Mouse (Mus musculus): Measurements from ENCODE around the gene Clybl. TPM values are rescaled to one million over a fixed set of nuclear protein-coding genes. Genes with fewer than 3 reads are reported as not detected.

Gene Clybl
- polyA plus RNA-seq, 1 experiment from 2014 or later: 27.9 TPM

DNA sequence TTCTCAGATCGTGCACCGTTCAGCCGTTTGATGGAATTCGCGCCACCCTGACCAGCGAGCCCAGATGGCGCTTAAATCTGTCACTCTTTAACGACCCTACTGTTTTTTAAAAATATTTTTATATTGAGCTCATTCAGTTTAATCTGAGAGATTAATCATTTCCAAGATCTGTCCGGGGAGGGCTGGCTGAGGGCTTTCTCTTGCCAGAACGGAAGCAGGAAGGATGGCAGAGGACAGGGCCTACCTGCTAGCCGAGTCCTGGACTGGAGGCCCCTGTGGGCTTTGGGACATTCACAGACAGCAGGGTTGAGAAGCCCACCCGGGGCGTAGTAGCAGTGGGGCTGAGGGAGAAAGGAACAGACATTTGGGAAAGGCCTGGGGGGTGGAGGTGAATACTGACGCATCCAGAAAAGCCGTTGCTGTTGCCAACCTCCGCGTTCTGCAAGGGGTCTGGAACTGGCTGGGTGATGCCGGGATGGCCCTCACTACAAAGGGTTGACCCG is 51.8 kb downstream of the Clybl start:
- no peak overlapping the region for H3K4me3 ChIP-seq (ENCODE audit: low read depth, low read length)
- H3K27me3 ChIP-seq (ENCODE audit: control insufficient read depth, insufficient read depth, low read length): no peaks in the 10 kb centered on the region
- DNase-seq (ENCODE audit: low spot score): no peak
- no peak overlapping the region for H3K27ac ChIP-seq (replicated peaks; ENCODE audit: low read depth, low read length)
- no peaks in the 10 kb centered on the region for H3K9me3 ChIP-seq (ENCODE audit: control insufficient read depth, low read length)
- H3K4me1 ChIP-seq (ENCODE audit: control insufficient read depth, insufficient read depth, low read length): peaks cover 8% of the 10 kb centered on the region; the same call in 1 of the 2 replicates
- no peaks in the 10 kb centered on the region for H3K36me3 ChIP-seq (ENCODE audit: control insufficient read depth, insufficient read depth, low read length)
- WGBS: 83% methylated on average over 19 of the region's 19 CpGs
- no peak overlapping the region for H3K4me2 ChIP-seq (ENCODE audit: low read depth, severe bottlenecking)
- no peak for ATAC-seq (ENCODE audit: insufficient number of reproducible peaks, low FRiP score, low TSS enrichment, low read depth)
- H3K9ac ChIP-seq (ENCODE audit: low read length): no peak overlapping the region

DNA sequence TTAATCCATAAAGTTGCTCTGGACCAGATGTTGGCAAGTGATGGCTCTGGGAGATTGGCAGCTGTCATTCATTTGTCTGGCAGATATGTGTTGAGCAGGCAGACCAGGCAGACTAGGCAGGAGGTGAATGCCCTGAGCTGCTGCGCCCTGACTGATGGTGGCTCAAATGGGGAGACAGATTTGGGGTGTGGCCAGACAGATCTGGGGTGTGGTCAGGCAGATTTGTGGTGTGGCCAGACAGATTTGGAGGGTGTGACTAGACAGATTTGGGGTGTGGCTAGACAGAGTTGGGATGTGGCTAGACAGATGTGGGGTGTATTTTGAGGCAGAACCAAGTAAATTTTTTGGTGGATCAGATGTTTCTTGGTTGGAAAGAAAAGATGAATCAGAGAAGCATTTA is 62.4 kb downstream of the Clybl start:
- Histone ChIP-seq H3K36me3 (ENCODE audit: control insufficient read depth, insufficient read depth, low read length) (no peaks in the 10 kb centered on the region), H3K27ac (replicated peaks; ENCODE audit: low read depth, low read length) (no peak overlapping the region), H3K9ac (ENCODE audit: low read length) (no peak overlapping the region), H3K4me1 (ENCODE audit: control insufficient read depth, insufficient read depth, low read length) (0 out of 2 replicates have a peak, but pooled peaks cover 4% of the 10 kb centered on the region), H3K27me3 (ENCODE audit: control insufficient read depth, insufficient read depth, low read length) (no peaks in the 10 kb centered on the region), H3K4me3 (ENCODE audit: low read depth, low read length) (no peak overlapping the region), H3K4me2 (ENCODE audit: low read depth, severe bottlenecking) (no peak overlapping the region), H3K9me3 (ENCODE audit: control insufficient read depth, low read length) (no peaks in the 10 kb centered on the region)
- ATAC-seq (ENCODE audit: insufficient number of reproducible peaks, low FRiP score, low TSS enrichment, low read depth) (no peak), DNase-seq (ENCODE audit: low spot score) (no peak)
- 85% methylated on average over 1 of the region's 1 CpGs for WGBS

DNA sequence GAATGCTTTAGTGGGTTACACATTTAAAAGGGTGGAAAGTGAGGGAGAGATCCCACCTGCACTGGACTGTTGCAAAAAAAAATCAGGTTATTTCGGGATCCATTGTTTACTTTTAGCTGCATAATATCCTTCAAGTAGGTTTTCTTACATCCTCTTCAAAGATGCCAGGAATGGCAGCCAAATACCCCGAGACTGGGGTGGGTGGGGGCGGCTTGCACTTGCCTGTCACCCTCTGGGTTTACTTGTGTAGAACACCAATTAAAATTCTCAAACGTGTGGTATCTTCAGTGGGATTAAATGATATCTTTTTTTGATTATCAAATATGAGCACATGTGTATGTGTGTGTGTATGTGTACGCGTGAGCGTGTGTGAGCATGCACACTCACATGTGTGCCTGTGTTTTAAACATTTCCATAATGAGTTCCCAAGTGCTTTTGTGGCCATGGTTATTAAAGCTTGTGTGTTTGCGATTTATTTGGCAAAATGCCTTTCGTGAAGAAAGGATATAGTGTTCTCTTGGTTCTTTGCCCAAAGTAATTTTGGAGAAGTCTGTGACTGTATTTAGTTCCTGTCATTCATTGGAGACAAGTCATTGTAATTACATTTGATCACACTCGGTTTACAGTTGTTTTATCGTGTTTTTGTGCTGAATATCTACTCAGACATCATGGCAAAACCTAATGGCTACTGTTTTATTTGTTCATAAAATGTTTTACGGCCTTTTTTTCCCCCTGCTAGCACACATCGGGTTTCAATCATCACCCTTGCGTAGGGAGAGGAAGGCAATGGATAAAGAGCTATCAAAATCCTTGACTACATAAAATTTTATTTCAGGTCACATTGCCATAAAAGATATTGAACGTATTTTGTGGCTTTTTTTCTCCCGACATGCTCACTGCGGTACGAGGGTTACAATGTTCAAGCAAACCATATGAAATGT is 65.7 kb downstream of the Clybl start:
- H3K4me3 ChIP-seq (ENCODE audit: low read depth, low read length): no peak overlapping the region
- no peak overlapping the region for H3K4me2 ChIP-seq (ENCODE audit: low read depth, severe bottlenecking)
- H3K27ac ChIP-seq (replicated peaks; ENCODE audit: low read depth, low read length): no peak overlapping the region
- 0 out of 2 replicates have a peak, but pooled peaks cover 4% of the 10 kb centered on the region for H3K4me1 ChIP-seq (ENCODE audit: control insufficient read depth, insufficient read depth, low read length)
- WGBS: 43% methylated on average over 18 of the region's 18 CpGs
- no peaks in the 10 kb centered on the region for H3K27me3 ChIP-seq (ENCODE audit: control insufficient read depth, insufficient read depth, low read length)
- DNase-seq (ENCODE audit: low spot score) (no peak), ATAC-seq (ENCODE audit: insufficient number of reproducible peaks, low FRiP score, low TSS enrichment, low read depth) (peak; percentile 53; the same call in 1 of the 2 replicates)
- no peaks in the 10 kb centered on the region for H3K9me3 ChIP-seq (ENCODE audit: control insufficient read depth, low read length)
- no peaks in the 10 kb centered on the region for H3K36me3 ChIP-seq (ENCODE audit: control insufficient read depth, insufficient read depth, low read length)
- H3K9ac ChIP-seq (ENCODE audit: low read length): no peak overlapping the region

DNA sequence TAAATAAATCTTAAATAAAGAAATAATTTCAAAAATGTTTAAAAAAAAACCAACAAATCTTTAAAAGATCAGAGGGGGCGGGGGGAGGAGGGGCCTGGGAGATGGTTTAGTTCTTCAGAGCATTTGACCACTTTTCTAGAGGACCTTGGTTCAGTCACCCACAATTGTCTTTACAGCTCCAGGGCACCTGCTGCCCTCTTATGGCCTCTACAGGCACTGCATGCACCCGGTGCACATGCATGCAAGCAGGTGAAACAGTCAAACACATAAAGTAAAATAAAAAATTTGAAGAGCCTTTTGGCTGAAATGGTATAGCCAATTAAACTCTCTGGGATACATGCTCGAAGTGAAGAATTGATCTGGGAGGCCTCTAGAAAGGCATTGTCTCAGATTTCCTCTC is 67.6 kb downstream of the Clybl start:
- DNase-seq (ENCODE audit: low spot score): no peak
- Histone ChIP-seq H3K27ac (replicated peaks; ENCODE audit: low read depth, low read length) (no peak overlapping the region), H3K4me1 (ENCODE audit: control insufficient read depth, insufficient read depth, low read length) (0 out of 2 replicates have a peak, but pooled peaks cover 4% of the 10 kb centered on the region), H3K36me3 (ENCODE audit: control insufficient read depth, insufficient read depth, low read length) (no peaks in the 10 kb centered on the region), H3K9ac (ENCODE audit: low read length) (no peak overlapping the region), H3K27me3 (ENCODE audit: control insufficient read depth, insufficient read depth, low read length) (no peaks in the 10 kb centered on the region), H3K4me2 (ENCODE audit: low read depth, severe bottlenecking) (no peak overlapping the region), H3K4me3 (ENCODE audit: low read depth, low read length) (no peak overlapping the region), H3K9me3 (ENCODE audit: control insufficient read depth, low read length) (no peaks in the 10 kb centered on the region)
- WGBS: 87% methylated on average over 3 of the region's 3 CpGs
- no peak for ATAC-seq (ENCODE audit: insufficient number of reproducible peaks, low FRiP score, low TSS enrichment, low read depth)

DNA sequence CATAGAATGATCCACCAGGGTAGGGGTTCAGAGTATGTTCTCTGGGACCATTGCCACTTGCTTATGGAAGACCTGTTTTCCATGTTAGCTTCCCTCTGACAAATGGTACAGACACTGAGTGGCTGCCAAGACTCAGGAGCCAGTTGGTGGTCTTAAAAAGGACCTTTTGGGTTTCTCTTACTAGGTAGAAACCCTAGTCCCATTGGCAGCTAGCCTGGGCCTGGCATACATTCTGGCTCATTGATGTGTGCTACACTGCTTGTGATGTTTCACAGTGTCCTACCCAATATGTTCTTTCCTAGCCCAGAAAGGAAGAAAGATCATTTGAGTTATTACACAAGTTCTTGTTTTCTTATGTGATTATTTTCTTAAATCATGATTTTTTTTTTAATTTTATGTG is 69.8 kb downstream of the Clybl start:
- no peaks in the 10 kb centered on the region for H3K9me3 ChIP-seq (ENCODE audit: control insufficient read depth, low read length)
- H3K9ac ChIP-seq (ENCODE audit: low read length): no peak overlapping the region
- no peak overlapping the region for H3K4me2 ChIP-seq (ENCODE audit: low read depth, severe bottlenecking)
- peaks cover 10% of the 10 kb centered on the region for H3K4me1 ChIP-seq (ENCODE audit: control insufficient read depth, insufficient read depth, low read length)
- DNase-seq (ENCODE audit: low spot score) (no peak), ATAC-seq (ENCODE audit: insufficient number of reproducible peaks, low FRiP score, low TSS enrichment, low read depth) (no peak)
- H3K27me3 ChIP-seq (ENCODE audit: control insufficient read depth, insufficient read depth, low read length): no peaks in the 10 kb centered on the region
- H3K27ac ChIP-seq (replicated peaks; ENCODE audit: low read depth, low read length): no peak overlapping the region
- H3K36me3 ChIP-seq (ENCODE audit: control insufficient read depth, insufficient read depth, low read length): no peaks in the 10 kb centered on the region
- H3K4me3 ChIP-seq (ENCODE audit: low read depth, low read length): no peak overlapping the region

DNA sequence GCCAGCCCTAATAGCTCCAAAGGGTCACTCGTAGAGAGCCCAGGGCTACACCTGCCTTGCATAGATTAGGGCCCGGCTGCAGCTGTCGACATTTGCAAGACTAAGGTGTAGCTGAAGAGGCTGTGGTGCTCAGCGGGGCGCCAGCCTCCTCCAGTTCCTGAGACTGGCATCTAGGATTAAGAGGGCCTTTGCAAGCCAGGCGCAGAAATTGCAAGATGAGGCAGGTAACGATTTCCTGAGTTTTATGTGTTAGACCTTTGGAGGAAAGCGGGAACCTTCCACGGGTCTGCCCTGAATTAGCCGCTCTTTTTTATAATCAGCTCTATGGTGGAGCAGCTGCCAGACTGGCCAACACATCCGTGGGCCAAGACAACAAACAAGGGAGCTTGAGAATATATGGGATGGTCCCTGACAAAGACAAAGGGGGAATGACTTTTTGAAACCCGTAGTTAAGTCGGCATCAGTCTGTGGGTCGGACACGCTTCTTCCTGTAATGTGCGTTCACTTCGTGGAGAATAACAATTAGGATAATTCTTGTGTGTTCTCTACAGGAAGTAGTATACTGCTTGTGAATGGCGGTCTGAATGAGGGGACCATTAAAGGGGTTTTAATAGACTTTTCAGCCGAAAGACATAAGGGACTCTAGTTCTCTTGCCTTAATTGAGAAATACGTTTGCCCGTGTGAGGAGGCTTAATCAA is 74.2 kb downstream of the Clybl start:
- DNase-seq (ENCODE audit: low spot score): peak; percentile 81
- peak overlapping the region; percentile 34; the same call in 1 of the 2 replicates for H3K4me2 ChIP-seq (ENCODE audit: low read depth, severe bottlenecking)
- WGBS: 1% methylated on average over 21 of the region's 21 CpGs
- H3K4me1 ChIP-seq (ENCODE audit: control insufficient read depth, insufficient read depth, low read length): peaks cover 11% of the 10 kb centered on the region
- ATAC-seq (ENCODE audit: insufficient number of reproducible peaks, low FRiP score, low TSS enrichment, low read depth): peak; percentile 74
- H3K27me3 ChIP-seq (ENCODE audit: control insufficient read depth, insufficient read depth, low read length): no peaks in the 10 kb centered on the region
- H3K4me3 ChIP-seq (ENCODE audit: low read depth, low read length): no peak overlapping the region
- H3K9ac ChIP-seq (ENCODE audit: low read length): no peak overlapping the region
- no peaks in the 10 kb centered on the region for H3K36me3 ChIP-seq (ENCODE audit: control insufficient read depth, insufficient read depth, low read length)
- H3K27ac ChIP-seq (replicated peaks; ENCODE audit: low read depth, low read length): peak overlapping the region; percentile 60
- no peaks in the 10 kb centered on the region for H3K9me3 ChIP-seq (ENCODE audit: control insufficient read depth, low read length)

DNA sequence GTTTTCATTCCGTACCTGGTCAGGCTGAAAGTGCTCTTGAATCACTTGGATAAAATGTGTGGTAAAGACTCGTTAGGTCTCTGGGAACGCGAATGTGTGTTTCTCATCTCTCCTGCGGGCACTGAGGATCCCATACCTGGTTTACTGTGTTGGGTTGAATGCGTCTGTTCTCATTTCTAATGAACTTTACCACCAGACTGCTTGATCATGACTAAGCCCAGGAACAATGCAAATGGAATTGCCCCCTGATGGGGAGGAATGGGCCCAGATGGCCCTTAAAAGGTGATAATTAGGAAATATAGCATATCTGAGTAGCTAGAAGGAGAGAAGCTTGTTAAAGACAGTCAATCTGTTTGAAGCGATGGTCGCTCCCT is 74.7 kb downstream of the Clybl start:
- peak overlapping the region; percentile 34; the same call in 1 of the 2 replicates for H3K4me2 ChIP-seq (ENCODE audit: low read depth, severe bottlenecking)
- ATAC-seq (ENCODE audit: insufficient number of reproducible peaks, low FRiP score, low TSS enrichment, low read depth): no peak

DNA sequence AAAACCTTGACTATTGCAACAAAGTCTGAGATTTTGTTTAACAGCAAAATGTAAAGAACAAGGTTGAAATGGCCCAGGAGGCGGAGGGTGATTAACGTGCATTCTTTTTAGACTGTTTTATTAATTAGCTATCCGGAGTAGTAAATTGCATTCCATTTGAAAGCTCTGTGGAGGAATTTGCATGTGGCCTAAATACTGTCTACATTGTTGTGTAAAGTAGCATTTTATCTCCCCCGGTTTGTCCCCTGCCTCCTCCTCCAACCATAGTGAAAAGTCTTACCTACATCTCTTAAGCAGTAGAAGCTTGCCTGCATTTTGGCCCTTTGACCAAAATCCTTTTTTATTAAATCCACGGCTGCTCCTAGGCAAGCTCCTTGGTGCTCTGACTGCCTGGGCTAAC is 76.8 kb downstream of the Clybl start:
- Histone ChIP-seq H3K4me2 (ENCODE audit: low read depth, severe bottlenecking) (no peak overlapping the region), H3K9ac (ENCODE audit: low read length) (no peak overlapping the region), H3K4me1 (ENCODE audit: control insufficient read depth, insufficient read depth, low read length) (peaks cover 19% of the 10 kb centered on the region), H3K4me3 (ENCODE audit: low read depth, low read length) (no peak overlapping the region), H3K36me3 (ENCODE audit: control insufficient read depth, insufficient read depth, low read length) (no peaks in the 10 kb centered on the region), H3K9me3 (ENCODE audit: control insufficient read depth, low read length) (no peaks in the 10 kb centered on the region), H3K27me3 (ENCODE audit: control insufficient read depth, insufficient read depth, low read length) (no peaks in the 10 kb centered on the region; the same call in 1 of the 2 replicates), H3K27ac (replicated peaks; ENCODE audit: low read depth, low read length) (no peak overlapping the region)
- DNase-seq (ENCODE audit: low spot score): no peak
- no peak for ATAC-seq (ENCODE audit: insufficient number of reproducible peaks, low FRiP score, low TSS enrichment, low read depth)
- WGBS: 36% methylated on average over 5 of the region's 5 CpGs

More for the DNA sequence above, 74.7 kb downstream of the Clybl start:
- H3K4me1 ChIP-seq (ENCODE audit: control insufficient read depth, insufficient read depth, low read length): peaks cover 11% of the 10 kb centered on the region
- no peaks in the 10 kb centered on the region for H3K27me3 ChIP-seq (ENCODE audit: control insufficient read depth, insufficient read depth, low read length)
- H3K36me3 ChIP-seq (ENCODE audit: control insufficient read depth, insufficient read depth, low read length): no peaks in the 10 kb centered on the region
- H3K4me3 ChIP-seq (ENCODE audit: low read depth, low read length): no peak overlapping the region
- peak; percentile 74 for DNase-seq (ENCODE audit: low spot score)
- H3K9ac ChIP-seq (ENCODE audit: low read length): no peak overlapping the region
- 5% methylated on average over 8 of the region's 8 CpGs for WGBS
- H3K9me3 ChIP-seq (ENCODE audit: control insufficient read depth, low read length): no peaks in the 10 kb centered on the region
- peak overlapping the region; percentile 60 for H3K27ac ChIP-seq (replicated peaks; ENCODE audit: low read depth, low read length)

Data from limb, embryonic 11.5 days (tissue).